Mouse (Mus musculus): Measurements from ENCODE around the gene Lrp8.

Gene Lrp8

GRCm38 (mm10) chr4:107910020-107910419, 108.0 kb downstream of the Lrp8 start:
- no peak for DNase-seq (ENCODE audit: inconsistent age in 2 of 2, low spot score in 1 of 2)

GRCm38 (mm10) chr4:107920336-107920735, 118.3 kb downstream of the Lrp8 start:
- peak; percentile 63 to 86 for DNase-seq (ENCODE audit: inconsistent age in 2 of 2, low spot score in 1 of 2)

- peak; percentile 75 to 91 for DNase-seq (ENCODE audit: inconsistent age in 2 of 2, low spot score in 1 of 2)
These were observed 119.2 kb downstream of the Lrp8 start for GRCm38 (mm10) chr4:107921152-107921695.

GRCm38 (mm10) chr4:107921952-107922351, 119.9 kb downstream of the Lrp8 start:
- DNase-seq (ENCODE audit: inconsistent age in 2 of 2, low spot score in 1 of 2): peak; percentile 26 to 77

- peak; percentile 95 to 98 for DNase-seq (ENCODE audit: inconsistent age in 2 of 2, low spot score in 1 of 2)
These were observed 121.2 kb downstream of the Lrp8 start, which contains the start of gene Cpt2 for GRCm38 (mm10) chr4:107923145-107923802. Gene Cpt2 (minus strand): TSS chr4:107923610.

GRCm38 (mm10) chr4:107923803-107924194, 121.7 kb downstream of the Lrp8 start:
- no peak for DNase-seq (ENCODE audit: inconsistent age in 2 of 2, low spot score in 1 of 2)

All from adrenal gland, adult (tissue).